Mouse (Mus musculus): ENCODE results near the gene Cdadc1. TPM values are rescaled to one million over a fixed set of nuclear protein-coding genes. Genes with fewer than 3 reads are reported as not detected.
"Not testable (repeated sequence)": the region's sequence is repeated elsewhere in the genome, so short reads cannot be mapped to it uniquely, and the experiment has no call there.

Cdadc1 gene
- total RNA-seq, 2 experiments from 2014 or later: 27.3 to 29.5 TPM

DNA sequence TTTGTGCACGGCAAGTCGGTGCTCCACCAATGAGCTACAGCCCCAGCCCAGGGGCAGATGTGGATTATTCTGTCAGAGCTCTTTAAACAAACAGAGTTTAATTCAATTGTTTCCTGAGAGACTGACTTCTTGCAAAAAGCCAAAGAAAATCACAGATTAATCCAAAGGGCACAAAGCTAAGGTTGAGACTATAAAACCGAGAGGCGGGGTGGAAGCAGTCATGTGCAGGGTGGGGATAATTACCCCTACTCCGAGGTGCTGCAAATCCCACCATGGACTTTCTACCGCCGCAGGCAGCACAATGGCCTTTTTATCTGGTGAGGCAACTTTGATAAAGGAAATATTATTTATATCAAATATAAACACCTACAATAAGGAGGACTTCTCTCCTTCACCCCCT, 19.0 kb upstream of the Cdadc1 start:
- DNase-seq (ENCODE audit: low spot score in 2 of 2): no peak

DNA sequence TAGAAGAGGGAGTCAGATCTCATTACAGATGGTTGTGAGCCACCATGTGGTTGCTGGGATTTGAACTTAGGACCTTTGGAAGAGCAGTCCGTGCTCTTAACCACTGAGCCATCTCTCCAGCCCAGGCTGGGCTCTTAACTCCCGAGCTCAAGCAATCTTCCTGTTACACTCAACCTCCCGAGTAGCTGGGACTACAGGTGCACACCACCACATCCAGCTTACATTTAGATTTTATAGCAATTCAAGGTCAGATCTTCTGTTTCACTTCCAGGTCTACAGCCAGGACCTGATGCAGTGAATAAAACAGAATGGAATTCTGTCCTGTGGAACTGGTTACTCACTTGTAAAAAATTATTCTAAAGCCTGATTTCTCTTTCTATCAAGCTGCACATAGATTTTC, 16.4 kb upstream of the Cdadc1 start:
- DNase-seq (ENCODE audit: low spot score in 2 of 2): not testable (repeated sequence)

- DNase-seq (ENCODE audit: low spot score in 2 of 2): peak; percentile 53 to 79
Observed at GRCm38 (mm10) chr14:59612920-59613625, 15.3 kb upstream of the Cdadc1 start.

- DNase-seq (ENCODE audit: low spot score in 2 of 2): no peak
Observed at GRCm38 (mm10) chr14:59607021-59607420, 9.3 kb upstream of the Cdadc1 start.

GRCm38 (mm10) chr14:59605671-59606353, 8.1 kb upstream of the Cdadc1 start:
- DNase-seq (ENCODE audit: low spot score in 2 of 2): peak; percentile 54 to 64

DNA sequence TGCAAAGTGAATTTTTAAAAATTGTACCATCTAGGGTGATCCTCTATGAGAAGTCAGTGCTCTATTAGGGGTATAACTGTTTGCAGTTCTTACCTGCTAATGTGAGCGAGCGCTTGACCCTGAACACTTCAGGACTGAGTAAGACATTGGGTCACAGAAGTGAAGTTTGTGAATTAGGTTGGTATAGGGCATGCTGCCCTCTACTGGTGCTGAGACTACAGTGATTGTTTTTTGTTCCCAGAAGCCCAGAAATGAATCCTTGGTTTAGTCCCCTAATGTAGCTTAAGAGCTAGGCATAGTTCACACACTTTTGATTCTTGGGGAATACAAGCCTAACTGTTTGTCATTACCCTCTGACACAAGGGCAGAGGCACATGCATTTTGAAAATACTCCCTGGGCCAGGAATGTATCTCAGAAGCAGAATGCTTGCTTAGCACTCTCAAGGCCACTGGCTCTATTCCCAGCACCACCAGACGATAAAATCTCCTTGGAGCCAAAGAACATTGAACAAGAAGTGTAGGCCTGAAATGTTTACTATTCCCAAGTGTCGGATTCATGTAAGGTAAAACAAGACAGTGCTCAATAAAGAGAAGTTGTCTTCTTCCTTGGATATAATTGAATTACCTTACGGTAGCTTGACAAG, 6.4 kb upstream of the Cdadc1 start:
- no peak for DNase-seq (ENCODE audit: low spot score in 2 of 2)

DNA sequence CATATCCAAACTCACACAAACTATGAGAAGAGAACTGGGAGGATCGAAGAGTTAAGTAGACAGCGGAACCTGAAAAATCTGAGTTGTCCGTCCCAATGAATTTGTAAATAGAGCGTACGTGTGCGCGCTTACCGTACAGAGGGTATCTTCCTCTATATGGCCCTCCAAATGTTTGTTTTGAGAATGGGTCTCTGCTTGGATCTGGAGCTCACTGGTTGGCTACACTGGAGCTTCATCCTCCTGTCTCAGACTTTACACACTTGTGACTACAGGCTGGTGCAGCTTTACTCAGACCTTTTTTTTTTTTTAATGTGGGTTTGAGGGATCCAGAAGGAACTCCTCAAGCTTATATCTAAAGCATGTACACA, 485 bp upstream of the Cdadc1 start:
- no peak for DNase-seq (ENCODE audit: low spot score in 2 of 2)

GRCm38 (mm10) chr14:59594988-59595387, 2.8 kb downstream of the Cdadc1 start:
- no peak for DNase-seq (ENCODE audit: low spot score in 2 of 2)

DNA sequence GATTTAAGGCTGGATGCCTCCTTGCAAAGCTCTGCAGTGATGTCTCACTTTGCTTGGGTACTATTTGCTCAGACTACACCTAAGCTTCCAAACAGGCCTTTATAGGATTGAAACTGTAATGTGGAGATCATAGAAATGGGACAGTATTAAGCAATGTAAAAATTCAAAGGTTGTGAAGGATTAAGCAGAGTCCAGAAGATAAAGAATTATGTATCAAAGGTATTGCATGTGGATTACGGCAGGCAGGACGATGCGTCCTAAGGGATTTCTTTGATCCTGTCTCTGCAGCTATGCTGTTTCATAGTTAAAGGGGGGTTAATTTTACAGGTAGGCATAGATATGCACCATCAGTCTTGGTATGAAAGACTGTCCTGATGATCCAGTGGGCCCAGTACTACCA, 5.2 kb downstream of the Cdadc1 start:
- DNase-seq (ENCODE audit: low spot score in 2 of 2): no peak

DNA sequence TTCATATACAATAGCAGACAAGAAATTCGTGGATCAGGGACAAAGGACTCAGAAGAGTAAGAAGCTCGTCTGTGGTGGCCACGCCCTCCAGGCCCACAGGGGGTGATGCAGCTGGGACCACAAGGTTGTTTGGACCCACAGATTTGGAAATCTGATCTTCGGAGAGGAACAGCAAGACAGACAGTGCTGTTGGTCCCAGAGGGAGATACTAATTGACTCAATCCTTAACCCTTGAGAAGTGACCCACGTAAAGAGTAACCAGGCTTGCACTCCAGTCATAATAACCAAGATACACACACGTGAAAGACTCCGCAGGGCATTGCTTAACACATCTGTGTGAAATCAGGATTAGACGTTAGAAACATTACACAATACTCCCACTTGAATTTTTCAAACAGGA, 5.9 kb downstream of the Cdadc1 start:
- DNase-seq (ENCODE audit: low spot score in 2 of 2): no peak

- DNase-seq (ENCODE audit: low spot score in 2 of 2): no peak
Observed at GRCm38 (mm10) chr14:59590614-59591013, 7.1 kb downstream of the Cdadc1 start.

GRCm38 (mm10) chr14:59576385-59576784, 21.4 kb downstream of the Cdadc1 start:
- no peak for DNase-seq (ENCODE audit: low spot score in 2 of 2)

- no peak for DNase-seq (ENCODE audit: low spot score in 2 of 2)
Observed at GRCm38 (mm10) chr14:59566756-59567155, 31.0 kb downstream of the Cdadc1 start.

DNA sequence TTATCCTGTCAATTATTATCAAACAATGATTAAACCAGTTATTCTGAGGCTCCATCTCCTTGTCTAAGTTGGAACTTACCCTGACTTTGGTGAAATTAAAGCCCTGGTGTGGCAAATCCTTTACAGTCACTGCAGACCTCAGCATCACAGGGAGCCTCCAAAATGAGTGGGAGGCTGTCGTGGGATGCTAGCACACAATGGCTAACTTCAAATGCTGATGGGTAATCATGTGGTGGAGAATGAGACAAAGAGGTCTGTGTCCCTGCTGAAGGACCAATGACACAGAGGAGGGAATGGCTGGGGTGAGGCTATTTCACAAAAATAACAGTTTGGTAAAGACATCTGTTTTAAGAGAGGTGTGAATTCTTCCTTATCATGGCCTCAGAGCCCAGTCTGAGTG, 39.9 kb downstream of the Cdadc1 start:
- DNase-seq (ENCODE audit: low spot score in 2 of 2): no peak

DNA sequence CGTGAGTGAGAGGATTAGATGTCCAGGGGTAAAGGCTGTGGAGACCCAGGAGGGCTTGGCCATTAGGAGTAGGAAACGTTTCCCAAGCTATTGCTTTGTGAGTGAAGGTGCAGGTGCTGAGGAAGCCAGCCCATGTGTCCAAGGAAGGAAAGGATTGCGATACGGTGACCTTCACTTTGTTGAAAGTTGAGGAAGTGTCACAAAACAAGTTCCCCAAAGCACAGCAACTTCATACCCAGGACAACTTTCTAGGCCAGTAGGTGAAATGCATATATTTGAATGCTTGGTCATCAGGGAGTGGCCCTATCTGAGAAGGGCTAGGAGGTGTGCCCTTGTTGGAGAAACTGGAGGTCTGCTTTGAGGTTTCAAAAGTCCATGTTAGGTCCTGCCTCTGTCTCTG, 40.7 kb downstream of the Cdadc1 start:
- DNase-seq (ENCODE audit: low spot score in 2 of 2): no peak

DNA sequence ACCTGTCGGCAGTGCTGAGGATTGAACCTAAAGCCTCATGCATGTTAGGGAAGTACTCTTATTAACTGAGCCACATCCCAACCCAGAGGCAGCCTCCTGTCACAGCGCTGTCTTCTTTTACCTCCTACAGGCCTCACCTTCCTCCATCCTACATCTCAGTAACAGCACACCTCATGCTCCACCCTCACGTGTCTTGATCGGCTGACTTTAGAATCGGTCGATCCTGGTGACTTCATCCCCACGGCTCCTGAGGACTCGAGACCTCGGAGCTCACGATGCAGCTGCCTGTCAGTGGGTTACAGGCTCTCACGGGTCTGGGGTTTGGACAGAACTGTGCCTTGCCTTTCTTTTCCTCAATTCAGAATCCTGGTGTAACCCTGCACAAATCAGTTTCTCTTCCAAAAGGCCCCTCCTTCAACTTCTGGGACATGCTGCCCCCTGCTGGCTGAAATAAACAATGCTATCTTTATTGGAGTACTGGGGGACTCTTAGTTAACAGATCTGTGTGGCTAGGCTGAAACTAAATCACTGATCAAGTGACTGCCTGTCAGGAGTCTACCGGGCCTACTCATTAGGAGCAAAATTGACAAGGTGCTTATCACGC, 41.7 kb downstream of the Cdadc1 start:
- DNase-seq (ENCODE audit: low spot score in 2 of 2): peak; percentile 52 to 70

DNA sequence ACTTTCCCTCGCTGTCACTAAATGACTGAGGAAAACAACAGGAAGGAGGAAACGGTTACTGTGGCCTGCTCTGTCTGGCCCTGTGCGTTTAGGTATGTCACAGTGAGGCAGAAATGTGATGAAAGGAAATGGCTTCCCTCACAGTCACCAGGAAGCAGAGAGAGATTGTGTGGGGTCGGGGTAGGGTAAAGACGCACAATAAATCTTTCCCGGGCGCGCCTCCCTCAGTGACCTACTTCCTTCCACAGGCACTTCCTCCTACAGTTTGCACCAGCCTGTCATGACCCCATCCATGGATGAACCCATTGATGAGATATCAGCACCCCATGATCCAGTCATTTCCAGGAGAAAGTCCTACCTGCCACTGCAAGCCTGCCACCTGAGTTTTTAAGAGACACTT, 42.7 kb downstream of the Cdadc1 start:
- no peak for DNase-seq (ENCODE audit: low spot score in 2 of 2)

GRCm38 (mm10) chr14:59554025-59554424, 43.7 kb downstream of the Cdadc1 start:
- DNase-seq (ENCODE audit: low spot score in 2 of 2): no peak

GRCm38 (mm10) chr14:59551956-59552355, 45.8 kb downstream of the Cdadc1 start:
- DNase-seq (ENCODE audit: low spot score in 2 of 2): no peak

DNA sequence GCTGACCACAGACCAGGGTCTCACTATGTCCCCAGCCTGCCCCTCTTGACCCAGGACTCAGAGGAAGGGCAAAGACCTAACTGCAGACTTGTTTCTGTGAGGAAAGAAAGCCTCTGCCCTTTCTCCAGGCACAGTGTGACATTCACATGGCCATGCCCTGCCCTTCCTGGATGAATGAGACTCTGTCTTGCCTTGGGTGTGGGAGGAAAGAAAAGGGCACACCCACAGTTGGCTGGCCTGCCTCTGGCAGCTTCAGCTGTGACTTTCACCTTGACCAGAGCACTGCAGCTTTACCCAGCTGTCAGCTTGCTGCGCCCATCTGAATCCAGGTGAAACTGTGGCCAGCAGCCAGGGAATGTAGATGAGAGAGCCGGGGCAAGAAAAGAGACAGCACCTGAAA, 46.9 kb downstream of the Cdadc1 start:
- DNase-seq (ENCODE audit: low spot score in 2 of 2): no peak

- DNase-seq (ENCODE audit: low spot score in 2 of 2): peak in 1 of 2 experiments; percentile 39
Observed at GRCm38 (mm10) chr14:59549106-59549505, 48.7 kb downstream of the Cdadc1 start.

DNA sequence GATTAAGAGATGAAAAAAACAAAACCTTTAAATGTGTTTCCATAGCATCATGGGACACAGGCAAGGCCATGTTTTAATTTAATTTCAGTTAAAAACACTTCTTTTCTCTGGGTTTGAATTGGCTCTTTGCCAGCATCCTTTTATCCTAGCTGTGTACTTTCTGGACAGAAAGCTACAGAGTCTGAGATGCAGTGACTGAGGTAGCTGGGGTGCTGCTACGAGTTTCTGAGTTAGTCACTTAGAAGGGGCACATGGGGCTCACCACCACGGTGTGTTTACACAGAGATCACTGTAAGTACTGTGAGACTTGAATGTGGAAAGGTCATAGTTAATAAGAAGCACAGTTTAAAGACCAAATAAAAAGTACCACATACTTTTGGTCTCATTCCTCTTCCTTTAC, 49.2 kb downstream of the Cdadc1 start:
- no peak for DNase-seq (ENCODE audit: low spot score in 2 of 2)
